ENCODE assay signal across 17 mouse cellular contexts in the genomic region with DNA sequence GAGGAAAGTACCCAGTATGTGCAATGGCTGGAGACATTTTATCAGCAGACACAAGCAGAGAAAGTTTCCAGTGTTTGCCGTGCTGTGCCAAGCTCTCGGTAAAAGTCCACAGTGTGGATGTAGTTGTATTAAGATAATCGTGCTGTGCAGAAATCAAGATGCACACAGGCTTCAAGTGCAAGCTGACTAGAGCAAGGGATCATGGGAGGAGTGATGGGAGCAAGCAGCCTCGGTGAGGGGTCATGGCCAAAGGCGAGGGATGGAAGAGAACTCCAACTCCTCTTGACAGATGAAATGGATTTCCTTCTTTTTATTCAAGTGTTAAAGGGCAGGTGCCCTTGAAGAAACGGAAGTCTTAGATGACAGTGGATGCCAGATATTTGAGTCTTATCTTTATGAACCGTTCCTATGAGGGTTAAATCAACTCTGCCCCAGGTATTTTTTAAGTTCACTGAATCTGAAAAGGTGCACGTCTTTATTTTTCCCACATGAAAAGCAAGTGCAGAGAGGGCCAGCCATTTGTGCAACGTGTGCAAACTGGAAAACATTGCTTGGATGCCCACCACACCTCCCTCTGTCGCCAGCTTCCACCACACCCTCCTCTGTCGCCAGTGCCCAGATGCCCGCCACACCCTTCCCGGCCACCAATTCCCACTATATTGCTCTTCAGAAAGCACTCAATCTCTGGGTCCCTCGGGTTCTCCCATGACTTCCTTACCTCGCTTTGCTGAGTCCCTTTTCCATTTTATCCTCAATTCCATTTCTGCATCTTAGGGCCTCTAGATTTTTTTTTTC. TPM values are rescaled to one million over a fixed set of nuclear protein-coding genes. Genes with fewer than 3 reads are reported as not detected.
A peak's percentile ranks its signal among the peaks of the same experiment; 100 is the strongest.
DNase-seq lines count a peak whose midpoint lies in the region; ATAC-seq and TF ChIP-seq lines count a peak whose summit lies in the region.
"Had no signal": no experiment of that assay in that cellular context is flagged by ENCODE, and none has a peak within 500 bp of the region (broad histone marks: within the 10 kb centered on the region; RNA-seq: fewer than 3 reads in every experiment).

No protein-coding gene starts in this region.

- H3K27me3 ChIP-seq in liver, embryonic 13.5 days = no peaks in the 10 kb centered on the region
- H3K27me3 ChIP-seq in midbrain, embryonic 11.5 days (ENCODE audit: control insufficient read depth, insufficient read depth, low read length) = no peaks in the 10 kb centered on the region
- H3K27me3 ChIP-seq in midbrain, postnatal 0 days (ENCODE audit: insufficient read depth, low read length) = no peaks in the 10 kb centered on the region
- H3K27me3 ChIP-seq in hindbrain, postnatal 0 days (ENCODE audit: insufficient read depth, low read length) = no peaks in the 10 kb centered on the region
- H3K27me3 ChIP-seq: forebrain, embryonic 12.5 days; heart, embryonic 15.5 days; hindbrain, embryonic 12.5 days; limb, embryonic 12.5 days had no signal

- WGBS in liver, embryonic 13.5 days (ENCODE audit: insufficient replicate concordance) = 74% methylated on average over 15 of the region's 15 CpGs
- 88% methylated on average over 15 of the region's 15 CpGs for WGBS in midbrain, embryonic 11.5 days
- 81% methylated on average over 15 of the region's 15 CpGs for WGBS in midbrain, postnatal 0 days
- WGBS in hindbrain, postnatal 0 days = 87% methylated on average over 15 of the region's 15 CpGs

- no peak for TF ChIP-seq POLR2A in bone marrow macrophage, adult 2 months (IDR thresholded peaks at IDR 0.05; ENCODE audit: borderline replicate concordance, low read depth, low read length)

- no peaks in the 10 kb centered on the region for H3K9me3 ChIP-seq in liver, embryonic 13.5 days (replicated peaks)
- no peaks in the 10 kb centered on the region for H3K9me3 ChIP-seq in midbrain, embryonic 11.5 days (ENCODE audit: control insufficient read depth, low read length)
- no peaks in the 10 kb centered on the region for H3K9me3 ChIP-seq in midbrain, postnatal 0 days (ENCODE audit: low read length)
- H3K9me3 ChIP-seq in hindbrain, postnatal 0 days (ENCODE audit: low read length) = no peaks in the 10 kb centered on the region
- H3K9me3 ChIP-seq: forebrain, embryonic 12.5 days; heart, embryonic 15.5 days; midbrain, embryonic 10.5 days had no signal

- no peak overlapping the region for H3K27ac ChIP-seq in liver, embryonic 13.5 days
- no peak overlapping the region for H3K27ac ChIP-seq in midbrain, embryonic 11.5 days (ENCODE audit: low read depth, low read length)
- no peak overlapping the region for H3K27ac ChIP-seq in midbrain, postnatal 0 days (ENCODE audit: low read depth, low read length)
- 0 out of 2 replicates have a peak overlapping the region, but pooled peaks have one; percentile 4 for H3K27ac ChIP-seq in bone marrow macrophage, adult 2 months (ENCODE audit: insufficient read depth, low read depth, low read length)
- H3K27ac ChIP-seq in hindbrain, postnatal 0 days = no peak overlapping the region
- H3K27ac ChIP-seq: forebrain, embryonic 12.5 days; heart, embryonic 15.5 days; hindbrain, embryonic 12.5 days; limb, embryonic 12.5 days; midbrain, embryonic 10.5 days had no signal

- H3K36me3 ChIP-seq in liver, embryonic 13.5 days = no peaks in the 10 kb centered on the region
- no peaks in the 10 kb centered on the region for H3K36me3 ChIP-seq in midbrain, embryonic 11.5 days (ENCODE audit: control insufficient read depth, insufficient read depth, low read length)
- no peaks in the 10 kb centered on the region for H3K36me3 ChIP-seq in midbrain, postnatal 0 days (ENCODE audit: insufficient read depth, low read length)
- no peaks in the 10 kb centered on the region for H3K36me3 ChIP-seq in hindbrain, postnatal 0 days (ENCODE audit: insufficient read depth, low read length)
- H3K36me3 ChIP-seq: forebrain, embryonic 12.5 days; heart, embryonic 15.5 days; hindbrain, embryonic 12.5 days; limb, embryonic 12.5 days; midbrain, embryonic 10.5 days had no signal

- peaks cover 5% of the 10 kb centered on the region; the same call in 1 of the 2 replicates for H3K4me1 ChIP-seq in liver, embryonic 13.5 days (replicated peaks)
- H3K4me1 ChIP-seq in midbrain, embryonic 11.5 days (ENCODE audit: control insufficient read depth, insufficient read depth, low read length) = no peaks in the 10 kb centered on the region
- no peaks in the 10 kb centered on the region for H3K4me1 ChIP-seq in midbrain, postnatal 0 days (ENCODE audit: insufficient read depth, low read length)
- H3K4me1 ChIP-seq in bone marrow macrophage, adult 2 months (ENCODE audit: control insufficient read depth, insufficient read depth, low read length) = peaks cover 19% of the 10 kb centered on the region
- no peaks in the 10 kb centered on the region for H3K4me1 ChIP-seq in hindbrain, postnatal 0 days (ENCODE audit: insufficient read depth, low read length)
- H3K4me1 ChIP-seq: forebrain, embryonic 12.5 days; heart, embryonic 15.5 days; hindbrain, embryonic 12.5 days; limb, embryonic 12.5 days had no signal

- DNase-seq in liver, embryonic 13.5 days = no peak
- no peak for DNase-seq in liver
- peak; percentile 39 for DNase-seq in midbrain, embryonic 11.5 days (ENCODE audit: low spot score, missing footprints)
- DNase-seq in midbrain, postnatal 0 days (ENCODE audit: low spot score) = no peak
- DNase-seq in kidney, postnatal 25 days = no peak
- DNase-seq in hindbrain, postnatal 0 days (ENCODE audit: low spot score) = no peak
- DNase-seq: kidney, adult 9 months; kidney, postnatal 14 days; liver, postnatal 0 days; retina, postnatal 1 day; right cerebral cortex, postnatal 14 days had no signal

- H3K4me2 ChIP-seq in liver, embryonic 13.5 days = 0 out of 2 replicates have a peak overlapping the region, but pooled peaks have one; percentile 24
- H3K4me2 ChIP-seq in midbrain, embryonic 11.5 days = no peak overlapping the region
- no peak overlapping the region for H3K4me2 ChIP-seq in midbrain, postnatal 0 days (ENCODE audit: low read depth, low read length, poor library complexity, severe bottlenecking)
- H3K4me2 ChIP-seq in hindbrain, postnatal 0 days (ENCODE audit: low read depth, low read length) = no peak overlapping the region

- H3K4me3 ChIP-seq in liver, embryonic 13.5 days (replicated peaks) = no peak overlapping the region
- no peak overlapping the region for H3K4me3 ChIP-seq in midbrain, embryonic 11.5 days (ENCODE audit: low read depth, low read length)
- no peak overlapping the region for H3K4me3 ChIP-seq in midbrain, postnatal 0 days (ENCODE audit: low read depth, low read length)
- no peak overlapping the region for H3K4me3 ChIP-seq in bone marrow macrophage, adult 2 months (ENCODE audit: insufficient read depth, low read length)
- no peak overlapping the region for H3K4me3 ChIP-seq in hindbrain, postnatal 0 days (ENCODE audit: low read length)
- H3K4me3 ChIP-seq: hindbrain, embryonic 12.5 days had no signal

- no peak overlapping the region for H3K9ac ChIP-seq in liver, embryonic 13.5 days
- no peak overlapping the region for H3K9ac ChIP-seq in midbrain, embryonic 11.5 days (ENCODE audit: low read length)
- H3K9ac ChIP-seq in midbrain, postnatal 0 days (replicated peaks; ENCODE audit: low read length, poor library complexity, severe bottlenecking) = no peak overlapping the region
- no peak overlapping the region for H3K9ac ChIP-seq in hindbrain, postnatal 0 days (replicated peaks; ENCODE audit: low read length)
- H3K9ac ChIP-seq: forebrain, embryonic 12.5 days; hindbrain, embryonic 12.5 days; limb, embryonic 12.5 days had no signal

- TF ChIP-seq CTCF in midbrain, postnatal 0 days (IDR thresholded peaks at IDR 0.05) = no peak
- TF ChIP-seq CTCF in bone marrow macrophage, adult 2 months (IDR thresholded peaks at IDR 0.05; ENCODE audit: low read depth, low read length) = no peak
- TF ChIP-seq CTCF in hindbrain, postnatal 0 days (IDR thresholded peaks at IDR 0.05; ENCODE audit: low read depth) = no peak

- ATAC-seq in liver, embryonic 13.5 days (ENCODE audit: low read depth) = no peak
- ATAC-seq in midbrain, embryonic 11.5 days (ENCODE audit: low FRiP score) = no peak
- no peak for ATAC-seq in midbrain, postnatal 0 days (ENCODE audit: low FRiP score)
- ATAC-seq in hindbrain, postnatal 0 days = no peak

RNA-seq across cellular contexts. Expression of a gene that starts 43.3 kb away (rescaled TPM):
- polyA plus RNA-seq in liver, embryonic 13.5 days (2015; fragmentation: Nextera tagmentation; extraction: Ambion mirVana) = 12.8 and 13.3 TPM in 2 replicates
- polyA plus RNA-seq in midbrain, embryonic 11.5 days (2014; fragmentation: Nextera tagmentation; extraction: Ambion mirVana) = 49.6 and 50.9 TPM in 2 replicates
- total RNA-seq in midbrain, postnatal 0 days (2014; rRNA removed) = 22.4 TPM in 2 replicates
- 18.1 and 20.1 TPM in 2 replicates for polyA plus RNA-seq in midbrain, postnatal 0 days (2015; fragmentation: Nextera tagmentation; extraction: Ambion mirVana)
- polyA plus RNA-seq in bone marrow macrophage, adult 2 months (2012; ENCODE audit: insufficient read depth, insufficient read length, missing spikeins) = 9.2 and 11.2 TPM in 2 replicates
- 15.5 and 28.0 TPM in 2 replicates for total RNA-seq in hindbrain, postnatal 0 days (2014; rRNA removed)
- polyA plus RNA-seq in hindbrain, postnatal 0 days (2015; fragmentation: Nextera tagmentation; extraction: Ambion mirVana) = 20.9 and 22.8 TPM in 2 replicates
